Mouse (Mus musculus): ENCODE measurements around the gene Gm20425.

GRCm38 (mm10) chr9:103271104-103271503, 41.0 kb upstream of the Gm20425 start:
- TF ChIP-seq CHD2 (IDR thresholded peaks at IDR 0.05; ENCODE audit: low read depth, low read length) = no peak
- no peak for TF ChIP-seq ZNF384 (IDR thresholded peaks at IDR 0.05; ENCODE audit: low read depth, low read length)
- no peak for TF ChIP-seq ZC3H11A (IDR thresholded peaks at IDR 0.05; ENCODE audit: borderline replicate concordance, low read depth, low read length)

All from ES-E14 (cell line).